Mouse (Mus musculus) midbrain, embryonic 11.5 days (tissue): ENCODE results near the gene Rhoq. TPM values are rescaled to one million over a fixed set of nuclear protein-coding genes. Genes with fewer than 3 reads are reported as not detected.

Experiments used
- ATAC-seq: fragments of 200-750 bp; cut with Nextera tagmentation; 2 replicates; pipeline ENCODE4 v1.8.0; 2017; ENCODE audit warnings: moderate TSS enrichment, moderate library complexity; ENCODE audit not compliant: low FRiP score
- DNase-seq: peaks from one replicate; pipeline ENCODE4 v3.0.0; 2015; ENCODE audit warnings: low spot score; ENCODE audit errors: missing footprints
- H3K27ac ChIP-seq: fragments of 300-500 bp; sonication (generic); 2 replicates; pipeline ENCODE4 v1.5.1; 2014; ENCODE audit warnings: low read depth, low read length
- H3K27me3 ChIP-seq: fragments of 300-500 bp; sonication (generic); 2 replicates; pipeline ENCODE4 v1.6.1; 2014; ENCODE audit warnings: mild to moderate bottlenecking, low read length, moderate library complexity, mixed read lengths; ENCODE audit not compliant: control insufficient read depth, insufficient read depth
- H3K36me3 ChIP-seq: fragments of 300-500 bp; sonication (generic); 2 replicates; pipeline ENCODE4 v1.6.1; 2014; ENCODE audit warnings: mild to moderate bottlenecking, low read length, moderate library complexity, mixed read lengths; ENCODE audit not compliant: control insufficient read depth, insufficient read depth
- H3K4me1 ChIP-seq: fragments of 300-500 bp; sonication (generic); 2 replicates; pipeline ENCODE4 v1.6.1; 2014; ENCODE audit warnings: low read length; ENCODE audit not compliant: control insufficient read depth, insufficient read depth
- H3K4me2 ChIP-seq: fragments of 300-500 bp; sonication (generic); 2 replicates; pipeline ENCODE4 v1.6.1; 2014; ENCODE audit warnings: mild to moderate bottlenecking, moderate library complexity
- H3K4me3 ChIP-seq: fragments of 300-500 bp; sonication (generic); 2 replicates; pipeline ENCODE4 v1.5.1; 2014; ENCODE audit warnings: low read depth, low read length
- H3K9ac ChIP-seq: fragments of 300-500 bp; sonication (generic); 2 replicates; pipeline ENCODE4 v1.6.1; 2014; ENCODE audit warnings: low read length
- H3K9me3 ChIP-seq: fragments of 300-500 bp; sonication (generic); 2 replicates; pipeline ENCODE4 v1.6.1; 2016; ENCODE audit warnings: low read length; ENCODE audit not compliant: control insufficient read depth
- WGBS: fragments of 180-500 bp; shearing (Covaris S2); extraction: QIAGEN DNeasy Blood & Tissue Kit; methylation state at CpG from one replicate; pipeline ENCODE4 v1.1.7; 2014; 5-methylcytosine and 5-hydroxymethylcytosine counted together
- polyA plus RNA-seq: library from polyadenylated mRNA; unstranded; fragments of >200 nt; fragmentation: Nextera tagmentation; extraction: Ambion mirVana; gene quantifications from 2 replicates; pipeline ENCODE4 v1.2.1, GENCODE M21; 2014

The Rhoq gene
- polyA plus RNA-seq, 1 experiment from 2014 or later, result 11.8 TPM

DNA sequence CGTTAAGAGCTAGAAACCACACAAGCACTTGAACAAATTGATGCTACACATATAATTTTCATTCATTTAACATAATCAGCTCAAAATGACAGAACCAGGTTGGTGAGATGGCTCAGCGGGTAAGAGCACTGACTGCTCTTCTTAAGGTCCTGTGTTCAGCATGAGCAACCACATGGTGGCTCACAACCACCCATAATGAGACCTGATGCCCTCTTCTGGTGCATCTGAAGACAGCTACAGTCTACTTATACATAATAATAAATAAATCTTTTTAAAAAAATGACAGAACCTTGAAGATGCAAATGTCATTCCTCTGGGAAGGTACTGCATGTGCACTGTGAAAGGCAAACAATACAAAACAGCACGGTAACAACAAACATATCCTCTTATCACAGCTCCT, 46.1 kb downstream of the Rhoq start:
- ATAC-seq (no peak), DNase-seq (no peak)
- Histone ChIP-seq H3K4me3 (no peak overlapping the region), H3K9ac (no peak overlapping the region), H3K27ac (no peak overlapping the region), H3K36me3 (no peaks in the 10 kb centered on the region), H3K27me3 (no peaks in the 10 kb centered on the region), H3K4me2 (no peak overlapping the region), H3K4me1 (no peaks in the 10 kb centered on the region), H3K9me3 (no peaks in the 10 kb centered on the region)
- WGBS, result 94% methylated on average over 3 of the region's 3 CpGs

DNA sequence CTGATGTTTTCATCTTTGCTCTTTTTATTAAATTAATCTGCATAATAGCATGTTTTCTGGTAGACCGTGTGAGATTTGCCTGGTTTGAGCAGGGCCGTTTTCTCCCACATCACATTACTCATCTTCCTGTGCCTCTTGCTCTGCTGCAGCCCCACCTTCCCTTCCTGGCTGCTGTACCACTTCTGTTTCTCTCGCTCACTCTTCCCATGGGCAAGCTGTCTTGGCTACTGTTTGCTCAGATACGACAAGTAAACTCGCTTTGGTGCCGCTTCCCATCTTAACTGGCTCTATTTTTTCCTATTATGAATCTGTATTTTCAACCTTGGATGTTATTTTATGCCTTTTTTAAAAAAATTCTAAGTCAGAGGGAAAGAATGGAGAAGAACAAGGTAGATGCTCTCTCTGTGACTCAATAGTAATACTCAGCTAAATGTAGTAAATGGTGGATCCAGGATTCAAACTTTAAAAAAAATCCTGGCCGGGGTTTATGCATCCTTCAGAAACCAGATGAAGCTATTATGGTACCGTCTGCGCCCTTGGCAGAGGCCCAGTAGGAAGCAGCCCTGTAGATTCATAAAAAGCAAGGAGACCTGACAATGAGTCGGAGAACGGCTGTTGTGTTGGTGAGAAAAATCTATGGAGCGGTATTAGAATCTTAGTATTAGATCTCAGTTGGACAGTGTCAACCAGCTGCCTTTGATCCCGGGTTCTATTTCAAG, 48.6 kb downstream of the Rhoq start:
- Histone ChIP-seq H3K27me3 (no peaks in the 10 kb centered on the region), H3K27ac (no peak overlapping the region), H3K4me3 (no peak overlapping the region), H3K9me3 (no peaks in the 10 kb centered on the region), H3K36me3 (no peaks in the 10 kb centered on the region), H3K9ac (no peak overlapping the region), H3K4me2 (no peak overlapping the region), H3K4me1 (no peaks in the 10 kb centered on the region)
- 95% methylated on average over 13 of the region's 13 CpGs for WGBS
- no peak for DNase-seq
- ATAC-seq, result no peak

DNA sequence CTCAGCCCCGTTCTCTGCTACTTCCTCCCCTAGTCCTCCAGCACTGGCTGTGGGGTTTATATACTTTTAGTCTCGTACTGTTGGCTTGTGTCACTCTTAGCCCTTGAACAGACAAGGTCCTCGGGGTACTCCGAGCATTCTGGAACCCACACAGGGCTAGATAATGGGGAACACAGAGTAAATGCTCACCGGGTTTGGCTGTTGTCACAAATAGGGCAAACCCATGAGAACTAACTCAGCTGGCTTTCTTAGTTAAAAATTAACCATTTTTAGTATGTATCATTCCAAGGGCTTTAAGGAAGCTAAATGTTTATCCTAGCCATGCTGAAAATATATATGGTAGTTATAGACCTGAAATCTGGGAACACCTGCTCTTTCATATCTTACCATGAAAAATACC, 56.8 kb downstream of the Rhoq start:
- no peak overlapping the region for H3K27ac ChIP-seq
- 87% methylated on average over 5 of the region's 5 CpGs for WGBS
- no peaks in the 10 kb centered on the region for H3K27me3 ChIP-seq
- H3K4me1 ChIP-seq, result no peaks in the 10 kb centered on the region
- no peaks in the 10 kb centered on the region for H3K9me3 ChIP-seq
- no peak for DNase-seq
- 0 out of 2 replicates have a peak, but pooled peaks cover 2% of the 10 kb centered on the region for H3K36me3 ChIP-seq
- no peak overlapping the region for H3K9ac ChIP-seq
- ATAC-seq, result no peak
- no peak overlapping the region for H3K4me3 ChIP-seq
- no peak overlapping the region for H3K4me2 ChIP-seq

DNA sequence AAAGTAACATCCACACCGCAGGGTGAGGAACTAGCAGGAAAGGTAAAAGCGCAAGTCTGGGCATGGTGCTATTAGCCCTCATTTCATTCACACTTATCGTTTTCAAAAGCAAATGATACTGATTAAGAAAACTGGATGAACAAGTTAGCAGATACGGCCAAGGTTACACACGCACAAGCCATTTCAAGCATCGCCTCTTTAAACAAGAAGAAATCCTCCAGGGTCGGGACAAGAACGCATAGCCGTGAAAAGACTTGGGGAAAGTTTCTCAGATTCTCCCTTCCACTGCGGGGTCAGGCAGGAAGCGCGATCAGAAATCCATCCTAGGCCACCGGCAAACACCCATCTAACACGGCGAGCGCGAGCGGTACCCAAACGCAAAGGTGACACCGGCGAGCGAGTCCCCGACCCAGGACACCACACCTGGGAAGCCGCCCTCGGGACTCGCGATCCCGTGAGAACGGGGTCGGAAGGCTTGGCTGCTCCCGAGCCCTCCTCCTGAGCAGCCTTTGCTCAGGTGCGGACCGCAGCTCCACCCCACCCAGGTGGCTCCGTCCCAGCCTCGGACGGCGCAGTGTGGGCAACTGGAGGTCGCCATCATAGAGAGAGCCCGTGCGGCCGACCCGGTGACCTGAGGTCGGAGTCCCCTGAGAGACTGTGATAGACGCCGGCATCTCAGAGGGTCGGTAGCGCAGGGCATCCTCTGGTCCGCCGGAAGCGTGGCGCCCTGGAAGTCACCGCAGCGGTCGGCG, 61.8 kb downstream of the Rhoq start:
- DNase-seq (peak; percentile 86), ATAC-seq (peak; percentile 88)
- Histone ChIP-seq H3K27ac (no peak overlapping the region), H3K4me2 (peak overlapping the region; percentile 97), H3K9ac (peak overlapping the region; percentile 73), H3K36me3 (0 out of 2 replicates have a peak, but pooled peaks cover under 1% of the 10 kb centered on the region), H3K27me3 (no peaks in the 10 kb centered on the region), H3K9me3 (no peaks in the 10 kb centered on the region), H3K4me1 (no peaks in the 10 kb centered on the region; the same call in 1 of the 2 replicates), H3K4me3 (peak overlapping the region; percentile 93)
- under 1% methylated on average over 55 of the region's 55 CpGs for WGBS

DNA sequence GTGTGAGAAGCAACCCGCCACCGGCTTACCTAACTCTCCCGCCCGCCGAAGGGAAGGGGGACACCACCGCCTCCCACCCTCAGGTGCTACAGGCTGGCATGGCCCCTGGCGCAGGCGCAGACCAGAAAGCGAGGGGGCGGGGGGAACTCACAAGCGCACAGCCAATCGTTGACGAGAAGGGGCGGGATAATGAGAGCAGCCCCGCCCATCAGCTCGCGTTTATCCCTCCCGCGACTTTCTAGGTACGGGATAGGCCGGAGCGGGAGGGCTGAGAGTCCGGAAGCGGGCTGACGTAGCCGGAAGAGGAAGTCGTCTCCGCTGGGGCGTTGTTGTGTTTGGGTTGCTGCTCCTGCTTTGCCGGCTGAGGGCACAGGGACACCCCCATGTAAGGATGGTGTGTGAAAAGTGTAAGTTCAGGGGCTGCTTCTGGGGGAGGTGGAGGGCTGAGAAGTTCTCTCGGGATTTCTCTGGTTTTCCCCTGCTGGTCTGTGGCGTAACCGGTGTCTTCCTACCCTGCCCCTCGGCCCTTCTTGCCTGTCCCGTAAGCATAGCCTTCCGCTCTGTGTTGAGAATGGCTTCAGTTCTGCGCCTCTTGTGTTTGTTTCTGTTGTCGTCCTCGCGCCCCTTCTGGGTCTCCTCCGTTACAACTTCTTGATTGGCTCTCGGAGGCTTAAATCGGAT, 62.5 kb downstream of the Rhoq start, which contains the start of the genes Pigf and Cript:
Gene Pigf, minus strand, starts transcription at position 138 of the 681 bp plus-strand sequence.
Gene Cript, plus strand, starts transcription at position 282 of the 681 bp plus-strand sequence.
- no peaks in the 10 kb centered on the region for H3K9me3 ChIP-seq
- no peaks in the 10 kb centered on the region for H3K36me3 ChIP-seq
- peak within 1 kb of the TSS; percentile 93 for H3K4me3 ChIP-seq
- DNase-seq (peak; percentile 100), ATAC-seq (peak; percentile 100)
- H3K9ac ChIP-seq, result peak within 1 kb of the TSS; percentile 73
- H3K4me1 ChIP-seq, result no peaks in the 10 kb centered on the region; the same call in 1 of the 2 replicates
- H3K4me2 ChIP-seq, result peak within 1 kb of the TSS; percentile 97
- under 1% methylated on average over 43 of the region's 43 CpGs for WGBS
- no peak within 1 kb of the TSS for H3K27ac ChIP-seq
- H3K27me3 ChIP-seq, result no peaks in the 10 kb centered on the region

DNA sequence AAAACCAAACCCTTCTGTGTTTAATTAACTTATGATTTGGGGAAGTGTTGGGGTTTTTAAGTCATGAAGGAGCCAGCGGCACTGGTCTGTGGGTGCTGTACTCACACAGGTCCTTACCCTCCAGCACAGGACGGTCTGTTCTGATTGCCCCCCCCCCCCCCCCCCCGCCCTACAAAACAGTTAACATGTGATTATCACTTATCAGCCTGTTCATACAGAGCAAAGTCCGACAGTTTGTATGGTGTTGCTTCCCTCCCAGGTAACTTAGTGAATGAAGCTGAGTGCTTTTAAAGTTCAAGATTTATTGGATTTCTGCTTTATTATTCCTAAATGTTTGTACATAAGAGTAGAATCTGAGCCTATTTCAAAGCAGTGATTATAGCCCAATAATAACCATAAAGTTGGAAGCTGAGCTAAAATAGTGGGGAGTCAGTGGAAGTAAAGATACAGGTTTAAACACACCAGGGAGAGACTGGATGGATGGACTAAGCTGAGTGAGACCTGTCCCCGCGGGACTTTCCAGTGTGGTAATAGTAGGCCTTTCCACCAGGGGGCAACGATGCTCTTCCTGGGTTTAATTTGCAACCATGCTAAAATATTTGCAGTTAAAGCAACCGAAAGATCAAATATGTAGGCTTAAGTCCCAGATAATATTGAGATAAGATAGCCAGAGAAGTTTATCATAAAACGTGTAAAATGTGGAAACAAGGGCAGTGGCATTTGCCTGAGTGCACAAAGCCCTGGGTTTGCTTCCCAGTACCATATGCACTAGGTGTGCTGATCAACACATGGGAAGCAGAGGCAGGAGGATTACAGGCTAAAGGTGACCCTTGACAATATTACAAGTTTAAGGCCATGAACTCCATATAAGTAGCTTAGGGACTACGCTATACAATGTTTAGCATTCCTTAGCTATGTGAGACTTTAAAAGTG, 73.5 kb downstream of the Rhoq start:
- Histone ChIP-seq H3K9ac (no peak overlapping the region), H3K36me3 (no peaks in the 10 kb centered on the region; the same call in 1 of the 2 replicates), H3K27ac (no peak overlapping the region), H3K9me3 (no peaks in the 10 kb centered on the region), H3K4me1 (no peaks in the 10 kb centered on the region), H3K4me3 (no peak overlapping the region), H3K4me2 (no peak overlapping the region), H3K27me3 (no peaks in the 10 kb centered on the region)
- ATAC-seq (no peak), DNase-seq (peak; percentile 88)
- 66% methylated on average over 9 of the region's 10 CpGs for WGBS

DNA sequence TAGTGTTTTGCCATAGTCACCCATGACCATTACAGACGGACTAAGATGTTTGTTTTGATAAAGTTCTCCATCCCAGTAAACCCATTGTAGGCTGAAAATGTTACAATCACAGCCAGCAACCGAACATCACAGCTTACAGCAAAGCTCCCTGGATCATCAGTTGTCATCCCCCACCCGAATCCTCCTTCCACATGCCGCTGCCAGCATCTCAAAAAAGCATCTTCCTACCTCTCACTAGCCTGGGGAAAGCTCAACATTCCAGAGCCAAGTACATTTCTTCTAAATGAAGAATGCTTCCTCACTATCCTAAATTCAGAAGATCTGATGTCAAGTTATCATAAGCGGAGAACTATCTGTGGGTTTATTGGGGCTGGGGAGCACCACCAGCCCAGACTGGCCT, 75.6 kb downstream of the Rhoq start:
- Histone ChIP-seq H3K9ac (no peak overlapping the region), H3K4me2 (no peak overlapping the region), H3K4me1 (no peaks in the 10 kb centered on the region), H3K36me3 (no peaks in the 10 kb centered on the region), H3K4me3 (no peak overlapping the region), H3K9me3 (no peaks in the 10 kb centered on the region), H3K27me3 (no peaks in the 10 kb centered on the region), H3K27ac (no peak overlapping the region)
- WGBS, result 89% methylated on average over 5 of the region's 5 CpGs
- DNase-seq (no peak), ATAC-seq (no peak)

DNA sequence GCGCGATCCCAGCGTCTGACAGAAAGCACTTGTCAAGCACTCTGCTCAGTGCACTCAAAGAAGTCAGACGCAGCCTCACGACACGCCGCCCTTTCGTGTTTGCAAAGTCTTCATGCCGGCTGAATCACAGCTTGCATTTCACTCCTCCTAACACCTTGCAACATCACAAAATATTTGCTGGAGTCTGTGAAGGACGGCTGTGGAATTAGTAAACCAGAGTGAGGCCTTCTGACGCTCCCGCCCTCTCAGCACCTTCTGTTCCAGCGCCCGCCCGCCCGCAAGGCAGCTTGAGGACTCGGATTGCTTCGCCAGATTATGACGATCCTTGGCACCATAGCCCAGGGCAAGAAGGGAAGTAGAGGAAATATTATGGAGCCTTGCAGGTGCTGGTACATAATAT, 78.9 kb downstream of the Rhoq start:
- no peak overlapping the region for H3K4me2 ChIP-seq
- no peak for DNase-seq
- H3K9ac ChIP-seq, result no peak overlapping the region
- no peaks in the 10 kb centered on the region for H3K9me3 ChIP-seq
- no peaks in the 10 kb centered on the region for H3K36me3 ChIP-seq
- WGBS, result 77% methylated on average over 19 of the region's 19 CpGs
- no peaks in the 10 kb centered on the region for H3K27me3 ChIP-seq
- H3K27ac ChIP-seq, result no peak overlapping the region
- no peak for ATAC-seq
- H3K4me3 ChIP-seq, result no peak overlapping the region
- no peaks in the 10 kb centered on the region for H3K4me1 ChIP-seq
